Mouse (Mus musculus): Measurements from ENCODE around the gene Tagln. TPM values are rescaled to one million over a fixed set of nuclear protein-coding genes. Genes with fewer than 3 reads are reported as not detected.

Tagln gene
- 443 and 452 TPM in 2 replicates for polyA plus RNA-seq (2014; fragmentation: Nextera tagmentation; extraction: Ambion mirVana)

- peak; percentile 65 for DNase-seq (ENCODE audit: low spot score)
- Histone ChIP-seq H3K4me1 (replicated peaks; ENCODE audit: control insufficient read depth, insufficient read depth, low read length) (peaks cover 25% of the 10 kb centered on the region), H3K4me2 (ENCODE audit: low read length) (peak within 1 kb of the TSS; percentile 44), H3K27me3 (replicated peaks; ENCODE audit: control insufficient read depth, insufficient read depth, low read length) (no peaks in the 10 kb centered on the region), H3K36me3 (ENCODE audit: control insufficient read depth, insufficient read depth, low read length) (peaks cover 22% of the 10 kb centered on the region), H3K9me3 (ENCODE audit: control insufficient read depth, low read length) (no peaks in the 10 kb centered on the region), H3K27ac (ENCODE audit: low read depth) (peak within 1 kb of the TSS; percentile 86), H3K4me3 (ENCODE audit: low read depth, low read length) (peak within 1 kb of the TSS; percentile 33), H3K9ac (ENCODE audit: low read length) (peak within 1 kb of the TSS; percentile 61)
- WGBS, result 9% methylated on average over 21 of the region's 21 CpGs
- peak; percentile 68 for ATAC-seq (replicated peaks; ENCODE audit: low FRiP score, low TSS enrichment, low read depth)
Measured at GRCm38 (mm10) chr9:45935628-45936210, at the start of gene Tagln. Gene Tagln (minus strand): TSS chr9:45936058.

GRCm38 (mm10) chr9:45985229-45985567 lies 49.3 kb upstream of the Tagln start:
- Histone ChIP-seq H3K9me3 (ENCODE audit: control insufficient read depth, low read length) (no peaks in the 10 kb centered on the region), H3K27ac (ENCODE audit: low read depth) (peak overlapping the region; percentile 88), H3K4me1 (replicated peaks; ENCODE audit: control insufficient read depth, insufficient read depth, low read length) (peaks cover 21% of the 10 kb centered on the region), H3K36me3 (ENCODE audit: control insufficient read depth, insufficient read depth, low read length) (0 out of 2 replicates have a peak, but pooled peaks cover 4% of the 10 kb centered on the region), H3K4me2 (ENCODE audit: low read length) (peak overlapping the region; percentile 74), H3K27me3 (replicated peaks; ENCODE audit: control insufficient read depth, insufficient read depth, low read length) (no peaks in the 10 kb centered on the region), H3K4me3 (ENCODE audit: low read depth, low read length) (peak overlapping the region; percentile 86), H3K9ac (ENCODE audit: low read length) (peak overlapping the region; percentile 97)
- WGBS, result 2% methylated on average over 4 of the region's 4 CpGs
- peak; percentile 73 for ATAC-seq (replicated peaks; ENCODE audit: low FRiP score, low TSS enrichment, low read depth)
- DNase-seq (ENCODE audit: low spot score), result peak; percentile 71

- no peaks in the 10 kb centered on the region for H3K9me3 ChIP-seq (ENCODE audit: control insufficient read depth, low read length)
- peak overlapping the region; percentile 74 for H3K4me2 ChIP-seq (ENCODE audit: low read length)
- DNase-seq (ENCODE audit: low spot score) (peak; percentile 96), ATAC-seq (replicated peaks; ENCODE audit: low FRiP score, low TSS enrichment, low read depth) (peak; percentile 90)
- WGBS, result under 1% methylated on average over 70 of the region's 76 CpGs
- H3K9ac ChIP-seq (ENCODE audit: low read length), result peak overlapping the region; percentile 97
- H3K36me3 ChIP-seq (ENCODE audit: control insufficient read depth, insufficient read depth, low read length), result 0 out of 2 replicates have a peak, but pooled peaks cover 4% of the 10 kb centered on the region
- H3K27ac ChIP-seq (ENCODE audit: low read depth), result peak overlapping the region; percentile 88
- H3K27me3 ChIP-seq (replicated peaks; ENCODE audit: control insufficient read depth, insufficient read depth, low read length), result no peaks in the 10 kb centered on the region
- peaks cover 27% of the 10 kb centered on the region for H3K4me1 ChIP-seq (replicated peaks; ENCODE audit: control insufficient read depth, insufficient read depth, low read length)
- peak overlapping the region; percentile 86 for H3K4me3 ChIP-seq (ENCODE audit: low read depth, low read length)
Measured at GRCm38 (mm10) chr9:45984409-45985228, 48.8 kb upstream of the Tagln start.

- Histone ChIP-seq H3K9me3 (ENCODE audit: control insufficient read depth, low read length) (no peaks in the 10 kb centered on the region), H3K4me1 (replicated peaks; ENCODE audit: control insufficient read depth, insufficient read depth, low read length) (peaks cover 27% of the 10 kb centered on the region), H3K27ac (ENCODE audit: low read depth) (peak overlapping the region; percentile 88), H3K4me2 (ENCODE audit: low read length) (peak overlapping the region; percentile 74), H3K36me3 (ENCODE audit: control insufficient read depth, insufficient read depth, low read length) (0 out of 2 replicates have a peak, but pooled peaks cover 6% of the 10 kb centered on the region), H3K4me3 (ENCODE audit: low read depth, low read length) (peak overlapping the region; percentile 86), H3K9ac (ENCODE audit: low read length) (peak overlapping the region; percentile 97), H3K27me3 (replicated peaks; ENCODE audit: control insufficient read depth, insufficient read depth, low read length) (no peaks in the 10 kb centered on the region)
- ATAC-seq (replicated peaks; ENCODE audit: low FRiP score, low TSS enrichment, low read depth) (no peak), DNase-seq (ENCODE audit: low spot score) (peak; percentile 77)
- under 1% methylated on average over 23 of the region's 23 CpGs for WGBS
Measured at GRCm38 (mm10) chr9:45983676-45984408, 48.0 kb upstream of the Tagln start.

- H3K27me3 ChIP-seq (replicated peaks; ENCODE audit: control insufficient read depth, insufficient read depth, low read length), result no peaks in the 10 kb centered on the region
- H3K4me2 ChIP-seq (ENCODE audit: low read length), result no peak overlapping the region
- H3K9me3 ChIP-seq (ENCODE audit: control insufficient read depth, low read length), result no peaks in the 10 kb centered on the region
- ATAC-seq (replicated peaks; ENCODE audit: low FRiP score, low TSS enrichment, low read depth) (no peak), DNase-seq (ENCODE audit: low spot score) (no peak)
- no peak overlapping the region for H3K27ac ChIP-seq (ENCODE audit: low read depth)
- H3K4me3 ChIP-seq (ENCODE audit: low read depth, low read length), result no peak overlapping the region
- H3K4me1 ChIP-seq (replicated peaks; ENCODE audit: control insufficient read depth, insufficient read depth, low read length), result peaks cover 27% of the 10 kb centered on the region
- no peak overlapping the region for H3K9ac ChIP-seq (ENCODE audit: low read length)
- H3K36me3 ChIP-seq (ENCODE audit: control insufficient read depth, insufficient read depth, low read length), result peaks cover 16% of the 10 kb centered on the region; the same call in 1 of the 2 replicates
Measured at GRCm38 (mm10) chr9:45981331-45981730, 45.5 kb upstream of the Tagln start.

GRCm38 (mm10) chr9:45980611-45981010 lies 44.8 kb upstream of the Tagln start:
- DNase-seq (ENCODE audit: low spot score) (no peak), ATAC-seq (replicated peaks; ENCODE audit: low FRiP score, low TSS enrichment, low read depth) (no peak)
- peaks cover 27% of the 10 kb centered on the region for H3K4me1 ChIP-seq (replicated peaks; ENCODE audit: control insufficient read depth, insufficient read depth, low read length)
- no peaks in the 10 kb centered on the region for H3K27me3 ChIP-seq (replicated peaks; ENCODE audit: control insufficient read depth, insufficient read depth, low read length)
- no peak overlapping the region for H3K27ac ChIP-seq (ENCODE audit: low read depth)
- H3K4me2 ChIP-seq (ENCODE audit: low read length), result no peak overlapping the region
- 83% methylated on average over 1 of the region's 1 CpGs for WGBS
- no peak overlapping the region for H3K4me3 ChIP-seq (ENCODE audit: low read depth, low read length)
- no peaks in the 10 kb centered on the region for H3K9me3 ChIP-seq (ENCODE audit: control insufficient read depth, low read length)
- no peak overlapping the region for H3K9ac ChIP-seq (ENCODE audit: low read length)
- H3K36me3 ChIP-seq (ENCODE audit: control insufficient read depth, insufficient read depth, low read length), result peaks cover 22% of the 10 kb centered on the region

- DNase-seq (ENCODE audit: low spot score), result no peak
- WGBS, result 91% methylated on average over 2 of the region's 2 CpGs
- H3K9me3 ChIP-seq (ENCODE audit: control insufficient read depth, low read length), result no peaks in the 10 kb centered on the region
- H3K27me3 ChIP-seq (replicated peaks; ENCODE audit: control insufficient read depth, insufficient read depth, low read length), result no peaks in the 10 kb centered on the region
- no peak overlapping the region for H3K27ac ChIP-seq (ENCODE audit: low read depth)
- H3K9ac ChIP-seq (ENCODE audit: low read length), result no peak overlapping the region
- ATAC-seq (replicated peaks; ENCODE audit: low FRiP score, low TSS enrichment, low read depth), result no peak
- H3K4me2 ChIP-seq (ENCODE audit: low read length), result no peak overlapping the region
- no peak overlapping the region for H3K4me3 ChIP-seq (ENCODE audit: low read depth, low read length)
- H3K4me1 ChIP-seq (replicated peaks; ENCODE audit: control insufficient read depth, insufficient read depth, low read length), result peaks cover 27% of the 10 kb centered on the region
- peaks cover 31% of the 10 kb centered on the region for H3K36me3 ChIP-seq (ENCODE audit: control insufficient read depth, insufficient read depth, low read length)
Measured at GRCm38 (mm10) chr9:45979778-45980177, 43.9 kb upstream of the Tagln start.

GRCm38 (mm10) chr9:45976884-45977283 lies 41.0 kb upstream of the Tagln start:
- Histone ChIP-seq H3K9ac (ENCODE audit: low read length) (no peak overlapping the region), H3K9me3 (ENCODE audit: control insufficient read depth, low read length) (no peaks in the 10 kb centered on the region), H3K4me1 (replicated peaks; ENCODE audit: control insufficient read depth, insufficient read depth, low read length) (peaks cover 12% of the 10 kb centered on the region; the same call in 1 of the 2 replicates), H3K4me2 (ENCODE audit: low read length) (no peak overlapping the region), H3K27ac (ENCODE audit: low read depth) (no peak overlapping the region), H3K4me3 (ENCODE audit: low read depth, low read length) (no peak overlapping the region), H3K36me3 (ENCODE audit: control insufficient read depth, insufficient read depth, low read length) (peaks cover 59% of the 10 kb centered on the region), H3K27me3 (replicated peaks; ENCODE audit: control insufficient read depth, insufficient read depth, low read length) (no peaks in the 10 kb centered on the region)
- 87% methylated on average over 2 of the region's 2 CpGs for WGBS
- ATAC-seq (replicated peaks; ENCODE audit: low FRiP score, low TSS enrichment, low read depth), result no peak
- DNase-seq (ENCODE audit: low spot score), result no peak

All from intestine, embryonic 14.5 days (tissue).